Mouse (Mus musculus) limb, embryonic 13.5 days (tissue): ENCODE data around the gene 1110032A03Rik. TPM values are rescaled to one million over a fixed set of nuclear protein-coding genes. Genes with fewer than 3 reads are reported as not detected.
A peak's percentile ranks its signal among the peaks of the same experiment; 100 is the strongest.

Experiments used
- ATAC-seq: fragments of 200-750 bp; cut with Nextera tagmentation; 2 replicates; pipeline ENCODE4 v1.8.0; 2017; ENCODE audit warnings: low read depth, moderate number of reproducible peaks, moderate TSS enrichment; ENCODE audit not compliant: low FRiP score
- H3K27ac ChIP-seq: fragments of 300-500 bp; sonication (generic); 2 replicates; pipeline ENCODE4 v1.5.1; 2015; ENCODE audit warnings: inconsistent platforms, mild to moderate bottlenecking, moderate library complexity
- H3K27me3 ChIP-seq: fragments of 300-500 bp; sonication (generic); 2 replicates; pipeline ENCODE4 v1.6.1; 2015; ENCODE audit warnings: mild to moderate bottlenecking, inconsistent platforms
- H3K36me3 ChIP-seq: fragments of 300-500 bp; sonication (generic); 2 replicates; pipeline ENCODE4 v1.6.1; 2015; ENCODE audit warnings: inconsistent platforms, mild to moderate bottlenecking, moderate library complexity
- H3K4me1 ChIP-seq: fragments of 300-500 bp; sonication (generic); 2 replicates; pipeline ENCODE4 v1.6.1; 2015; ENCODE audit warnings: inconsistent platforms
- H3K4me2 ChIP-seq: fragments of 300-500 bp; sonication (generic); replicated peaks from 2 replicates; pipeline ENCODE4 v1.6.1; 2015; ENCODE audit warnings: inconsistent platforms, mild to moderate bottlenecking, moderate library complexity
- H3K4me3 ChIP-seq: fragments of 300-500 bp; sonication (generic); 2 replicates; pipeline ENCODE4 v1.5.1; 2015; ENCODE audit warnings: moderate library complexity, mild to moderate bottlenecking, inconsistent platforms
- H3K9ac ChIP-seq: fragments of 300-500 bp; sonication (generic); 2 replicates; pipeline ENCODE4 v1.6.1; 2015; ENCODE audit warnings: mild to moderate bottlenecking, inconsistent platforms
- H3K9me3 ChIP-seq: fragments of 300-500 bp; sonication (generic); 2 replicates; pipeline ENCODE4 v1.6.1; 2016; ENCODE audit warnings: inconsistent platforms
- WGBS: fragments of 180-500 bp; shearing (Covaris S2); methylation state at CpG from one replicate; pipeline ENCODE4 v1.1.7; 2015; 5-methylcytosine and 5-hydroxymethylcytosine counted together
- polyA plus RNA-seq: library from polyadenylated mRNA; unstranded; fragments of >200 nt; fragmentation: Nextera tagmentation; extraction: Ambion mirVana; gene quantifications from 2 replicates; pipeline ENCODE4 v1.2.1, GENCODE M21; 2015

The 1110032A03Rik gene
- polyA plus RNA-seq, 1 experiment from 2014 or later = 31.3 TPM

- Histone ChIP-seq H3K36me3 (no peaks in the 10 kb centered on the region), H3K27me3 (peaks cover 8% of the 10 kb centered on the region; the same call in 1 of the 2 replicates), H3K9ac (no peak overlapping the region), H3K4me2 (no peak overlapping the region), H3K4me1 (peaks cover 17% of the 10 kb centered on the region), H3K9me3 (no peaks in the 10 kb centered on the region), H3K4me3 (no peak overlapping the region), H3K27ac (no peak overlapping the region)
- no peak for ATAC-seq
- 72% methylated on average over 2 of the region's 2 CpGs for WGBS
These were observed 32.6 kb downstream of the 1110032A03Rik start for GRCm38 (mm10) chr9:50742744-50743143.

GRCm38 (mm10) chr9:50742261-50742660 is 33.1 kb downstream of the 1110032A03Rik start:
- peaks cover 8% of the 10 kb centered on the region; the same call in 1 of the 2 replicates for H3K27me3 ChIP-seq
- no peak for ATAC-seq
- no peak overlapping the region for H3K27ac ChIP-seq
- peaks cover 17% of the 10 kb centered on the region for H3K4me1 ChIP-seq
- H3K4me3 ChIP-seq = no peak overlapping the region
- H3K4me2 ChIP-seq = no peak overlapping the region
- H3K9me3 ChIP-seq = no peaks in the 10 kb centered on the region
- H3K9ac ChIP-seq = no peak overlapping the region
- H3K36me3 ChIP-seq = no peaks in the 10 kb centered on the region
- 90% methylated on average over 3 of the region's 3 CpGs for WGBS

- peaks cover 10% of the 10 kb centered on the region for H3K4me1 ChIP-seq
- H3K4me2 ChIP-seq = no peak overlapping the region
- no peak for ATAC-seq
- no peak overlapping the region for H3K4me3 ChIP-seq
- peaks cover 5% of the 10 kb centered on the region; the same call in 1 of the 2 replicates for H3K27me3 ChIP-seq
- H3K27ac ChIP-seq = no peak overlapping the region
- no peak overlapping the region for H3K9ac ChIP-seq
- H3K36me3 ChIP-seq = no peaks in the 10 kb centered on the region
- H3K9me3 ChIP-seq = no peaks in the 10 kb centered on the region
- WGBS = 81% methylated on average over 14 of the region's 14 CpGs
These were observed 34.2 kb downstream of the 1110032A03Rik start for GRCm38 (mm10) chr9:50740867-50741784.

- H3K36me3 ChIP-seq = no peaks in the 10 kb centered on the region
- no peaks in the 10 kb centered on the region for H3K9me3 ChIP-seq
- H3K27me3 ChIP-seq = no peaks in the 10 kb centered on the region
- H3K27ac ChIP-seq = no peak within 1 kb of the TSS
- peak within 1 kb of the TSS; percentile 68 for H3K4me2 ChIP-seq
- peaks cover 7% of the 10 kb centered on the region for H3K4me1 ChIP-seq
- WGBS = 14% methylated on average over 36 of the region's 36 CpGs
- H3K4me3 ChIP-seq = peak within 1 kb of the TSS; percentile 45
- peak; percentile 96 for ATAC-seq
- 0 out of 2 replicates have a peak within 1 kb of the TSS, but pooled peaks have one; percentile 46 for H3K9ac ChIP-seq
These were observed 36.1 kb downstream of the 1110032A03Rik start, which contains the start of gene Dixdc1 for GRCm38 (mm10) chr9:50738914-50739870. Gene Dixdc1, minus strand, starts transcription at chr9:50739517.

- WGBS = 4% methylated on average over 9 of the region's 9 CpGs
- Histone ChIP-seq H3K4me3 (no peak overlapping the region), H3K27ac (no peak overlapping the region), H3K4me2 (no peak overlapping the region), H3K27me3 (no peaks in the 10 kb centered on the region), H3K9ac (no peak overlapping the region), H3K36me3 (no peaks in the 10 kb centered on the region), H3K9me3 (no peaks in the 10 kb centered on the region), H3K4me1 (peaks cover 7% of the 10 kb centered on the region)
- no peak for ATAC-seq
These were observed 40.3 kb downstream of the 1110032A03Rik start for GRCm38 (mm10) chr9:50734989-50735388.

- no peaks in the 10 kb centered on the region for H3K9me3 ChIP-seq
- H3K9ac ChIP-seq = no peak overlapping the region
- H3K27me3 ChIP-seq = no peaks in the 10 kb centered on the region
- WGBS = 26% methylated on average over 4 of the region's 4 CpGs
- no peak overlapping the region for H3K4me2 ChIP-seq
- no peak for ATAC-seq
- peaks cover 7% of the 10 kb centered on the region; the same call in 1 of the 2 replicates for H3K4me1 ChIP-seq
- H3K27ac ChIP-seq = no peak overlapping the region
- no peaks in the 10 kb centered on the region for H3K36me3 ChIP-seq
- no peak overlapping the region for H3K4me3 ChIP-seq
These were observed 42.8 kb downstream of the 1110032A03Rik start for GRCm38 (mm10) chr9:50732560-50732959.

- peaks cover 33% of the 10 kb centered on the region for H3K4me1 ChIP-seq
- 51% methylated on average over 4 of the region's 4 CpGs for WGBS
- H3K9ac ChIP-seq = no peak overlapping the region
- no peak overlapping the region for H3K4me3 ChIP-seq
- H3K36me3 ChIP-seq = no peaks in the 10 kb centered on the region
- no peak for ATAC-seq
- H3K9me3 ChIP-seq = no peaks in the 10 kb centered on the region
- H3K27ac ChIP-seq = no peak overlapping the region
- no peak overlapping the region for H3K4me2 ChIP-seq
- no peaks in the 10 kb centered on the region for H3K27me3 ChIP-seq
These were observed 45.7 kb downstream of the 1110032A03Rik start for GRCm38 (mm10) chr9:50729600-50729999.

- H3K9me3 ChIP-seq = no peaks in the 10 kb centered on the region
- WGBS = under 1% methylated on average over 44 of the region's 45 CpGs
- H3K4me2 ChIP-seq = peak overlapping the region; percentile 90
- peak overlapping the region; percentile 83 for H3K9ac ChIP-seq
- peaks cover 47% of the 10 kb centered on the region for H3K4me1 ChIP-seq
- no peaks in the 10 kb centered on the region for H3K27me3 ChIP-seq
- ATAC-seq = peak; percentile 95
- H3K4me3 ChIP-seq = peak overlapping the region; percentile 70
- H3K36me3 ChIP-seq = no peaks in the 10 kb centered on the region
- peak overlapping the region; percentile 64 for H3K27ac ChIP-seq
These were observed 47.2 kb downstream of the 1110032A03Rik start for GRCm38 (mm10) chr9:50727925-50728651.

- WGBS = 2% methylated on average over 30 of the region's 30 CpGs
- peak overlapping the region; percentile 70 for H3K4me3 ChIP-seq
- peak overlapping the region; percentile 90 for H3K4me2 ChIP-seq
- no peak for ATAC-seq
- no peaks in the 10 kb centered on the region for H3K27me3 ChIP-seq
- H3K36me3 ChIP-seq = no peaks in the 10 kb centered on the region
- peaks cover 52% of the 10 kb centered on the region for H3K4me1 ChIP-seq
- peak overlapping the region; percentile 83 for H3K9ac ChIP-seq
- H3K27ac ChIP-seq = peak overlapping the region; percentile 64
- no peaks in the 10 kb centered on the region for H3K9me3 ChIP-seq
These were observed 48.0 kb downstream of the 1110032A03Rik start for GRCm38 (mm10) chr9:50727171-50727924.

GRCm38 (mm10) chr9:50725921-50726590 is 49.3 kb downstream of the 1110032A03Rik start:
- WGBS = 15% methylated on average over 8 of the region's 8 CpGs
- Histone ChIP-seq H3K27ac (peak overlapping the region; percentile 64), H3K27me3 (no peaks in the 10 kb centered on the region), H3K4me1 (peaks cover 65% of the 10 kb centered on the region), H3K4me3 (peak overlapping the region; percentile 70), H3K9me3 (no peaks in the 10 kb centered on the region), H3K9ac (0 out of 2 replicates have a peak overlapping the region, but pooled peaks have one; percentile 36), H3K36me3 (no peaks in the 10 kb centered on the region), H3K4me2 (peak overlapping the region; percentile 90)
- ATAC-seq = no peak
